Mouse (Mus musculus) ES-E14 (cell line): ENCODE results near the gene Ptprcap.

Source experiments
- HCFC1 ChIP-seq: IDR thresholded peaks from 2 replicates; pipeline ENCODE4 v1.6.1; 2012; ENCODE audit warnings: low read length, inconsistent platforms, borderline replicate concordance; ENCODE audit not compliant: insufficient read depth
- ZNF384 ChIP-seq: IDR thresholded peaks from 2 replicates; pipeline ENCODE4 v1.6.1; 2012; ENCODE audit warnings: low read depth, low read length, inconsistent platforms

GRCm38 (mm10) chr19:4196048-4196447, 42.6 kb downstream of the Ptprcap start:
- no peak for TF ChIP-seq HCFC1
- TF ChIP-seq ZNF384 = no peak
